ENCODE assay signal across 9 mouse cellular contexts in the genomic region with DNA sequence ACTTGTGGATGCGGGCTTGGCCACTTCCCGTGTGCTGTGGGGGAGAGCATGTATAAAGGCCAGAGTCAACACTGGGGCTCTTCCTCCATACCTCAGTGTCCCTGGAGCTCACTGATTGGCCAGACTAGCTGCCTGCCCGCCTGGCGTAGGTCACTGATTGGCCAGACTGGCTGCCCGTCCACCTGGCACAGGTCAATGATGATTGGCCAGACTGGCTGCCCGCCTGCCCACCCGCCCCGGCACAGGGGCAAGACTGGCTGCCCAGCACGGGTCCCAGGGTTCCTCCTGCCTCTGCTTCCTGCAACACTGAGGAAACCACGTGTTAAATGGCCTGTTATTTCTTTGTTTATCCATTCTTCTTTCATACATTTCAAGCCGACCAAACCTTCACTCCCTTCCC.
DNase-seq lines count a peak whose midpoint lies in the region; ATAC-seq lines count a peak whose summit lies in the region.
"Had no signal": no experiment of that assay in that cellular context is flagged by ENCODE, and none has a peak within 500 bp of the region (broad histone marks: within the 10 kb centered on the region; RNA-seq: fewer than 3 reads in every experiment).

No protein-coding gene starts in this region.

- ATAC-seq in forebrain, embryonic 14.5 days, result peak; percentile 15; the same call in 1 of the 2 replicates
- no peak for ATAC-seq in forebrain, embryonic 13.5 days
- ATAC-seq in heart, embryonic 15.5 days (replicated peaks; ENCODE audit: insufficient number of reproducible peaks, insufficient read depth, low FRiP score, low read depth), result peak; percentile 64
- no peak for ATAC-seq in limb, embryonic 11.5 days (ENCODE audit: insufficient number of reproducible peaks, low FRiP score, low TSS enrichment, low read depth)
- 0 out of 2 replicates have a peak, but pooled peaks have one; percentile 29 for ATAC-seq in stomach, embryonic 14.5 days (ENCODE audit: insufficient number of reproducible peaks, insufficient read depth, low FRiP score, low read depth)
- ATAC-seq in megakaryocyte progenitor cell, adult 5-6 weeks (replicated peaks; ENCODE audit: poor library complexity), result no peak

- peaks cover 36% of the 10 kb centered on the region for H3K4me1 ChIP-seq in forebrain, embryonic 14.5 days (ENCODE audit: control insufficient read depth, insufficient read depth, low read length)
- peaks cover 65% of the 10 kb centered on the region for H3K4me1 ChIP-seq in forebrain, embryonic 13.5 days
- H3K4me1 ChIP-seq in heart, embryonic 15.5 days (replicated peaks), result peaks cover 25% of the 10 kb centered on the region
- H3K4me1 ChIP-seq in limb, embryonic 11.5 days (ENCODE audit: control insufficient read depth, insufficient read depth, low read length), result peaks cover 38% of the 10 kb centered on the region
- 0 out of 2 replicates have a peak, but pooled peaks cover 5% of the 10 kb centered on the region for H3K4me1 ChIP-seq in stomach, embryonic 14.5 days (ENCODE audit: control insufficient read depth, insufficient read depth, low read length)

- 50% methylated on average over 11 of the region's 11 CpGs for WGBS in forebrain, embryonic 14.5 days
- WGBS in forebrain, embryonic 13.5 days, result 43% methylated on average over 11 of the region's 11 CpGs
- WGBS in heart, embryonic 15.5 days, result 37% methylated on average over 11 of the region's 11 CpGs
- 34% methylated on average over 11 of the region's 11 CpGs for WGBS in limb, embryonic 11.5 days
- 50% methylated on average over 11 of the region's 11 CpGs for WGBS in stomach, embryonic 14.5 days

- H3K4me2 ChIP-seq in forebrain, embryonic 14.5 days (ENCODE audit: low read length), result no peak overlapping the region
- H3K4me2 ChIP-seq in forebrain, embryonic 13.5 days, result no peak overlapping the region
- peak overlapping the region; percentile 35 for H3K4me2 ChIP-seq in heart, embryonic 15.5 days
- no peak overlapping the region for H3K4me2 ChIP-seq in limb, embryonic 11.5 days (ENCODE audit: low read depth, severe bottlenecking)
- no peak overlapping the region for H3K4me2 ChIP-seq in stomach, embryonic 14.5 days (replicated peaks; ENCODE audit: low read depth, low read length)
- H3K4me2 ChIP-seq: lung, embryonic 15.5 days had no signal

- H3K27me3 ChIP-seq in forebrain, embryonic 14.5 days (replicated peaks; ENCODE audit: control insufficient read depth, insufficient read depth, low read length), result no peaks in the 10 kb centered on the region
- peaks cover 11% of the 10 kb centered on the region; the same call in 1 of the 2 replicates for H3K27me3 ChIP-seq in forebrain, embryonic 13.5 days
- no peaks in the 10 kb centered on the region for H3K27me3 ChIP-seq in heart, embryonic 15.5 days
- H3K27me3 ChIP-seq in limb, embryonic 11.5 days (ENCODE audit: control insufficient read depth, insufficient read depth, low read length), result peaks cover 10% of the 10 kb centered on the region; the same call in 1 of the 2 replicates
- H3K27me3 ChIP-seq in stomach, embryonic 14.5 days (ENCODE audit: control insufficient read depth, insufficient read depth, low read length), result no peaks in the 10 kb centered on the region
- H3K27me3 ChIP-seq: lung, embryonic 15.5 days had no signal

- no peak for DNase-seq in forebrain, embryonic 14.5 days (ENCODE audit: low spot score)
- DNase-seq in cerebellum, adult 9-10 months, result peak; percentile 42
- peak; percentile 61 for DNase-seq in limb, embryonic 11.5 days (ENCODE audit: low spot score)
- DNase-seq in ovary, adult 18-20 months (ENCODE audit: low spot score), result no peak

- H3K27ac ChIP-seq in forebrain, embryonic 14.5 days (ENCODE audit: low read depth, low read length), result no peak overlapping the region
- no peak overlapping the region for H3K27ac ChIP-seq in forebrain, embryonic 13.5 days
- H3K27ac ChIP-seq in heart, embryonic 15.5 days, result no peak overlapping the region
- no peak overlapping the region for H3K27ac ChIP-seq in limb, embryonic 11.5 days (replicated peaks; ENCODE audit: low read depth, low read length)
- H3K27ac ChIP-seq in stomach, embryonic 14.5 days (ENCODE audit: low read length), result no peak overlapping the region
- H3K27ac ChIP-seq: lung, embryonic 15.5 days had no signal

- H3K4me3 ChIP-seq in forebrain, embryonic 14.5 days (ENCODE audit: low read depth, low read length), result no peak overlapping the region
- H3K4me3 ChIP-seq in forebrain, embryonic 13.5 days, result no peak overlapping the region
- H3K4me3 ChIP-seq in heart, embryonic 15.5 days, result peak overlapping the region; percentile 15
- no peak overlapping the region for H3K4me3 ChIP-seq in limb, embryonic 11.5 days (ENCODE audit: low read depth, low read length)
- no peak overlapping the region for H3K4me3 ChIP-seq in stomach, embryonic 14.5 days (ENCODE audit: low read depth, low read length)
- H3K4me3 ChIP-seq: lung, embryonic 15.5 days had no signal

- peaks cover 15% of the 10 kb centered on the region for H3K36me3 ChIP-seq in forebrain, embryonic 14.5 days (ENCODE audit: control insufficient read depth, insufficient read depth, low read length)
- H3K36me3 ChIP-seq in forebrain, embryonic 13.5 days (ENCODE audit: poor library complexity, severe bottlenecking), result peaks cover 12% of the 10 kb centered on the region
- no peaks in the 10 kb centered on the region; the same call in 1 of the 2 replicates for H3K36me3 ChIP-seq in heart, embryonic 15.5 days
- no peaks in the 10 kb centered on the region for H3K36me3 ChIP-seq in limb, embryonic 11.5 days (ENCODE audit: control insufficient read depth, insufficient read depth, low read length)
- peaks cover 13% of the 10 kb centered on the region for H3K36me3 ChIP-seq in stomach, embryonic 14.5 days (ENCODE audit: control insufficient read depth, insufficient read depth, low read length)

- no peaks in the 10 kb centered on the region for H3K9me3 ChIP-seq in forebrain, embryonic 14.5 days (replicated peaks; ENCODE audit: control insufficient read depth, low read length)
- H3K9me3 ChIP-seq in forebrain, embryonic 13.5 days (replicated peaks), result no peaks in the 10 kb centered on the region
- no peaks in the 10 kb centered on the region for H3K9me3 ChIP-seq in heart, embryonic 15.5 days (replicated peaks)
- no peaks in the 10 kb centered on the region for H3K9me3 ChIP-seq in limb, embryonic 11.5 days (ENCODE audit: control insufficient read depth, low read length)
- H3K9me3 ChIP-seq in stomach, embryonic 14.5 days (ENCODE audit: control insufficient read depth, low read depth, low read length), result no peaks in the 10 kb centered on the region
- H3K9me3 ChIP-seq: lung, embryonic 15.5 days had no signal

- H3K9ac ChIP-seq in forebrain, embryonic 14.5 days (ENCODE audit: low read length), result no peak overlapping the region
- no peak overlapping the region for H3K9ac ChIP-seq in forebrain, embryonic 13.5 days
- no peak overlapping the region for H3K9ac ChIP-seq in heart, embryonic 15.5 days
- no peak overlapping the region for H3K9ac ChIP-seq in limb, embryonic 11.5 days (ENCODE audit: low read length)
- H3K9ac ChIP-seq in stomach, embryonic 14.5 days (replicated peaks; ENCODE audit: low read depth, low read length), result no peak overlapping the region
- H3K9ac ChIP-seq: lung, embryonic 15.5 days had no signal

Comparison
In these comparisons a context has a peak if more than half of its experiments do, and no peak if none do; other contexts are left out.
1. ATAC-seq: peak in forebrain, embryonic 14.5 days (single experiment), heart, embryonic 15.5 days (single experiment) and stomach, embryonic 14.5 days (single experiment); none in forebrain, embryonic 13.5 days (single experiment), limb, embryonic 11.5 days (single experiment) and megakaryocyte progenitor cell, adult 5-6 weeks (single experiment).
2. DNase-seq: peak in cerebellum, adult 9-10 months (single experiment) and limb, embryonic 11.5 days (single experiment); none in forebrain, embryonic 14.5 days (single experiment) and ovary, adult 18-20 months (single experiment).